Mouse (Mus musculus) hindbrain, embryonic 12.5 days (tissue): ENCODE results near the gene Neurog3. TPM values are rescaled to one million over a fixed set of nuclear protein-coding genes. Genes with fewer than 3 reads are reported as not detected.

Experiments
- ATAC-seq: fragments of 200-750 bp; cut with Nextera tagmentation; 2 replicates; pipeline ENCODE4 v1.8.0; 2017; ENCODE audit warnings: moderate TSS enrichment; ENCODE audit not compliant: low FRiP score
- H3K27ac ChIP-seq: fragments of 300-500 bp; sonication (generic); 2 replicates; pipeline ENCODE4 v1.5.1; 2016; ENCODE audit warnings: mild to moderate bottlenecking
- H3K27me3 ChIP-seq: fragments of 300-500 bp; sonication (generic); 2 replicates; pipeline ENCODE4 v1.6.1; 2016; ENCODE audit warnings: mild to moderate bottlenecking
- H3K36me3 ChIP-seq: fragments of 300-500 bp; sonication (generic); 2 replicates; pipeline ENCODE4 v1.6.1; 2016; ENCODE audit warnings: mild to moderate bottlenecking
- H3K4me1 ChIP-seq: fragments of 300-500 bp; sonication (generic); 2 replicates; pipeline ENCODE4 v1.6.1; 2016
- H3K4me2 ChIP-seq: fragments of 300-500 bp; sonication (generic); replicated peaks from 2 replicates; pipeline ENCODE4 v1.6.1; 2016; ENCODE audit warnings: mild to moderate bottlenecking
- H3K4me3 ChIP-seq: fragments of 300-500 bp; sonication (generic); 2 replicates; pipeline ENCODE4 v1.5.1; 2016; ENCODE audit warnings: mild to moderate bottlenecking
- H3K9ac ChIP-seq: fragments of 300-500 bp; sonication (generic); 2 replicates; pipeline ENCODE4 v1.6.1; 2016; ENCODE audit warnings: mild to moderate bottlenecking, moderate library complexity
- H3K9me3 ChIP-seq: fragments of 300-500 bp; sonication (generic); replicated peaks from 2 replicates; pipeline ENCODE4 v1.6.1; 2016; ENCODE audit warnings: mild to moderate bottlenecking
- WGBS: fragments of 180-500 bp; shearing (Covaris S2); methylation state at CpG from one replicate; pipeline ENCODE4 v1.1.7; 2016; 5-methylcytosine and 5-hydroxymethylcytosine counted together
- polyA plus RNA-seq: library from polyadenylated mRNA; unstranded; fragments of >200 nt; fragmentation: Nextera tagmentation; extraction: Ambion mirVana; gene quantifications from 2 replicates; pipeline ENCODE4 v1.2.1, GENCODE M21; 2016

The Neurog3 gene
- polyA plus RNA-seq, 1 experiment from 2014 or later: 0.83 TPM

DNA sequence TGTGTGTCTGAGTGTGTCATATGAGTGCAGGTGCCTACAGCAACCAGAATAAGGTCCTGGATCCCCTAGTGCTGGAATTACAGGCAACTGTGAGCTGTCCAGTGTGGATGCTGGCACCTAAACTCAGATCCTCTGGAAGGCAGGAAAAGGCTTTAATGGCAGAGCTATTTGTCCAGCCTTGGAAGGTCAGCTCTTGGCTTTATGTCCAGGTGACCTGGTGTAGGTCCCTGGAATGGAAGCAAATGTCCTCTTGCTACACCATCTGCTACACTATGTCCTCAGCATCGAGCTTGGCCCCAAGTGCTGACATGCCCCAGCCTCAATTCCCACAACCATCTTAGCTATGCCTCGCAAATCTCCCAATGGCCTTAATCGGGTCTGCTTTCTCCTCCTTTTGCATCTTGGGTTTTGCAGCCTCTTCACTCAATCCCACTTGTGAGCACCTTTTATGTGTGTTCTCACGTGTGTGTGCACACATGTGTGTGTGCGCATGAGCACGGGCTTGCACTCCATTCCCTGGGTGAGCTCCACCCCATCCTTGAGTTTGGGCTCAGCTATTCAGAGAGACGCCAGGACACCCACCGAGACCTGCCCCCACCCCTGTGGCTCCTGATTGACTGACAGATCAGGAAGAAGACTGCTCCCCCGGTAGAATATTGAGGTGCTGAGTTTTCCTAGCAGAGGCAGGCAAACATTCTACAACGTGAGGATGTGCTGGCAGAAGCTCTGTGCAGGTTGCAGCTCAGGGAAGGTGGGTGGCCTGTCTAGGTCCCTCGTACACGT, 14.8 kb downstream of the Neurog3 start:
- H3K4me2 ChIP-seq: no peak overlapping the region
- H3K36me3 ChIP-seq: no peaks in the 10 kb centered on the region
- peaks cover 16% of the 10 kb centered on the region for H3K4me1 ChIP-seq
- H3K9me3 ChIP-seq: no peaks in the 10 kb centered on the region
- H3K9ac ChIP-seq: 0 out of 2 replicates have a peak overlapping the region, but pooled peaks have one; percentile 6
- no peak for ATAC-seq
- WGBS: 44% methylated on average over 12 of the region's 12 CpGs
- no peak overlapping the region for H3K27ac ChIP-seq
- peaks cover 84% of the 10 kb centered on the region for H3K27me3 ChIP-seq
- H3K4me3 ChIP-seq: no peak overlapping the region

DNA sequence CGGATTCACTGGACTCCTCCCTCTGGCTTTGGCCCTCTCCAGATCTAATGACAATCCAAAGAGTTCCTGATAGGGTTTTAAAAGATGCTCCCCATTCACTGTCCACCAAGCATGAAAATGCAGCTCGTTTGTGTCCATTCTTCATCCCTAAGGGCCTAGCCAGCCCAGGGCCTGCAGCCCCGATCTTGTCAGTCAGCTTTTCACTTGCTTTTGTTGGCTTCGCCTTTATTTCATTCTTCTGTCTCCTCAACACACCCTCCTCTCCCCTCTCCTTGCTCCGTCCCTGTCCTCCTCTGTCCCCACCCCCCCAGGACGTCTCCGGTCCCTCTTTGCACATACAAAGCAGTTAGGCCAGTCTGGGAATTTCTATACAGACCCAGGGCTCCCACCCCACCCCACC, 17.0 kb downstream of the Neurog3 start:
- no peaks in the 10 kb centered on the region for H3K36me3 ChIP-seq
- H3K27ac ChIP-seq: no peak overlapping the region
- WGBS: 16% methylated on average over 7 of the region's 7 CpGs
- no peak overlapping the region for H3K9ac ChIP-seq
- H3K9me3 ChIP-seq: no peaks in the 10 kb centered on the region
- H3K4me1 ChIP-seq: peaks cover 16% of the 10 kb centered on the region
- H3K4me2 ChIP-seq: no peak overlapping the region
- peak; percentile 71 for ATAC-seq
- H3K27me3 ChIP-seq: peaks cover 74% of the 10 kb centered on the region
- no peak overlapping the region for H3K4me3 ChIP-seq

DNA sequence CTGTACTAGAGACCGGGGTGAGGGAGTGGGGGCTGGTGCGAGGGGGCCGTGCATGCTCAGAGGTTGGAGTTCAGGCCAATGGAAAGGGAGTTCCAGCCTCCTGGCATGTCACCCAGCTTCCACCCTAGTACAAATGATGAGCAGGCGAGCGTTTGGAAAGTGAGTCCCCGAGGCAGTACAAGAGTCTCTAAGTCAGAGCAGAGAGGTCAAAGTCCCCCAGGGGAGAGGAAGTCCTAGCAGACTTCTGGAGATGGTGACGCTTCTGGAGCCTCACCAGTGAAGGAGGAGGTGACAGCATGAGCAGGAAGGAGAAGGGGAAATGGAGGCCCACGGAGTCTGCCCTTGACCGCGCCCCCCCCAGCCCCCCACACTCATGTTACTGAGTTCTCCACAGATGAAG, 29.5 kb downstream of the Neurog3 start:
- ATAC-seq: no peak
- Histone ChIP-seq H3K27me3 (peaks cover 32% of the 10 kb centered on the region), H3K4me3 (no peak overlapping the region), H3K9ac (no peak overlapping the region), H3K27ac (no peak overlapping the region), H3K4me1 (peaks cover 5% of the 10 kb centered on the region), H3K9me3 (no peaks in the 10 kb centered on the region), H3K36me3 (no peaks in the 10 kb centered on the region), H3K4me2 (no peak overlapping the region)
- WGBS: 40% methylated on average over 10 of the region's 10 CpGs

DNA sequence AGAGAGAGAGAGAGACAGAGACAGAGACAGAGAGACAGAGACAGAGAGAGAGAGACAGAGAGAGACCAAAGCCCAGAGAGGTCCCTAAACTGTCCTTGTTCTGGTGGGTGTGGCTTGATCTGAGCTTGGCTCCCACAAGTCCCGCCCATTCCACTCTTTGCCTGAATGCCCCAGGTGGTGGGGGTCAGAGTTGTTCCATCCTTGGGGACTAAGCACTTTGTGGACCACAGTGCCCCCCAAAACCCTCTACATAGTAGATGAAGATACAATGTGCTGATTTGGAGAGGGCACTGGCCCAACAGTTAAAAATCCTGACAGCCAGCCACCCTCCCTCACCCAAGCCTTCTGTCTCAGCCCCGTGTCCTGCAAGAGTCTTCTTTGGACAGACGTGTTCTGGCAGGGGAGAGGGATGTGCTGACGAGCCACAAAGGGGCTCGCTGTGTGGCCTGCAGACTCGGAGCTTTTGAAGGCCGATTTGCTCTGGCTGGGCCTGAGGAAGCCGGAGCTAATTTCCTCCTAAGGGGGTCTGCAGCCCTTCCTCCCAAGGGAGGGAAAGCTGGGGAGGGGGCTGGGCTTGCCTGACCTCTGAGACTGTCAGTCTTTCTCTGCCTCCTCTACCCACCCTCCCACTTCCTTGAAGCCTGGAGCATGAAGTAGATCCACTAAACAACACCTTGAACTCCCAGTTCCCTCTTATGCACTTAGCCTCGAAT, 40.1 kb downstream of the Neurog3 start:
- no peak overlapping the region for H3K4me3 ChIP-seq
- H3K4me1 ChIP-seq: peaks cover 27% of the 10 kb centered on the region
- no peak overlapping the region for H3K4me2 ChIP-seq
- peaks cover 63% of the 10 kb centered on the region for H3K27me3 ChIP-seq
- WGBS: 3% methylated on average over 9 of the region's 9 CpGs
- no peak overlapping the region for H3K27ac ChIP-seq
- peaks cover 6% of the 10 kb centered on the region; the same call in 1 of the 2 replicates for H3K9me3 ChIP-seq
- no peak overlapping the region for H3K9ac ChIP-seq
- H3K36me3 ChIP-seq: no peaks in the 10 kb centered on the region
- peak; percentile 68 for ATAC-seq

DNA sequence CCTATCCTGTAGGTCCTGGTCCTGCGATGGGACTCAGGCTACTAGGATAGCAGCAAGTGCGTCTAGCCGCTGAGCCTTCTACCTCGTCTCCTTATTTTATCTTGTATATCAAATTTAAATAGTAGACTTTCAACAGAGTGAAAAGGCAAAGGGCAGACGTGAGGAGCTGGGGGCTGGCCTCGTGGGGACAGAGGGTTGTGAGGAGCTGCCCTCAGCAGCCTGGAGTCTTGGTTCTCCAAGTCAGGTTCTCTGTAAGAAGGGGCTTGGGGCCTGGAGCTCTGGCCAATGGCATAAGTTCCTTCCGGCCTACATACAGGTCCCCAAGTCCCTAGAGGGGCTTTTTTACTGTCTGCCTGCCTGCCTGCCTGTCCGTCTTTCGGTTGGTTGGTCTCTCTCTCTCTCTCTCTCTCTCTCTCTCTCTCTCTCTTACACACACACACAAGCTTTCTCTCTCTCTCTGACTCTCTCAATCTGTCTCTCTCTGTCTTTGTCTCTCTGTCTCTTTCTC, 41.1 kb downstream of the Neurog3 start:
- no peak for ATAC-seq
- Histone ChIP-seq H3K9ac (no peak overlapping the region), H3K27me3 (peaks cover 71% of the 10 kb centered on the region)

DNA sequence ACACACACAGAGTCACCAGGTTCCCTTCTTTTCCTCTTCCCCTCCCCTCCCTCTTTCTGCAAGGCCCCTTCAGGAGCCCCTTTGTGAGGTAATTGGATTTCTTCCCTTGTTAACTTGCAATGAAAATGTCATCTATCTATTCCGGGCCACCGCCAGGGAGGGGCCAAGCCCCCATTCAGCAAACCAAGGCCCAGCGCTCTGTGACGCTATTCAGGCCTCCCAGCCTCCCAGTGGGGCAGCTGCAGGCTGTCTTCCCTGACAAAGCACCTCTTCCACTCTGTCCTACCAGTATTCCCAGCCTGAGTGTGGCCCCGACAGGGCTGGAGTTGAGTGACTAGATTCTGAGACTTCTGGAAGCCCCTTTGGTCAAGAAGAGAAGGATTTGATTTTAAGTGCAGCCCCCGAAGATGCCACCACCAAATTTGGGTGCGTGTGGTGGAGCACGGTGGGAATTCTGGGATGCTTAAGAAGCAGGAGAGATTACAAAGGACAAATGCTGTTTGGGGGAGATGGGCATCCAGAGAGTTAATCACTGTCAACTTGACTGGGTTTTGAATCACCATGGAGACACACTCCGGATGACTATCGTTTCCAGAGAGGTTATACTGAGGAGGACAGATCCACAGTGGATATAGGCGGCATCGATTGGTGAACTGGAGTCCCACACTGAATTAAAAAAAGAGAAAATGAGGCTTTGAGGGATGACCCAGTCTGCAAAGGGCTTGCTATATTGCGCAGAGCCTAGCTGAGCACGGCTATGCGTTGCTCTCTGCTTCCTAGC, 41.8 kb downstream of the Neurog3 start:
- Histone ChIP-seq H3K9me3 (peaks cover 10% of the 10 kb centered on the region; the same call in 1 of the 2 replicates), H3K9ac (no peak overlapping the region), H3K27ac (peak overlapping the region; percentile 41; the same call in 1 of the 2 replicates), H3K4me3 (no peak overlapping the region), H3K36me3 (no peaks in the 10 kb centered on the region), H3K4me1 (peaks cover 27% of the 10 kb centered on the region), H3K27me3 (peaks cover 75% of the 10 kb centered on the region), H3K4me2 (no peak overlapping the region; the same call in 1 of the 2 replicates)
- peak; percentile 85 for ATAC-seq
- 28% methylated on average over 15 of the region's 15 CpGs for WGBS

More for the DNA sequence above, 41.1 kb downstream of the Neurog3 start:
- 16% methylated on average over 9 of the region's 9 CpGs for WGBS
- peaks cover 10% of the 10 kb centered on the region; the same call in 1 of the 2 replicates for H3K9me3 ChIP-seq
- no peaks in the 10 kb centered on the region for H3K36me3 ChIP-seq
- H3K4me3 ChIP-seq: no peak overlapping the region
- H3K4me1 ChIP-seq: peaks cover 27% of the 10 kb centered on the region
- H3K27ac ChIP-seq: peak overlapping the region; percentile 41; the same call in 1 of the 2 replicates
- no peak overlapping the region for H3K4me2 ChIP-seq

DNA sequence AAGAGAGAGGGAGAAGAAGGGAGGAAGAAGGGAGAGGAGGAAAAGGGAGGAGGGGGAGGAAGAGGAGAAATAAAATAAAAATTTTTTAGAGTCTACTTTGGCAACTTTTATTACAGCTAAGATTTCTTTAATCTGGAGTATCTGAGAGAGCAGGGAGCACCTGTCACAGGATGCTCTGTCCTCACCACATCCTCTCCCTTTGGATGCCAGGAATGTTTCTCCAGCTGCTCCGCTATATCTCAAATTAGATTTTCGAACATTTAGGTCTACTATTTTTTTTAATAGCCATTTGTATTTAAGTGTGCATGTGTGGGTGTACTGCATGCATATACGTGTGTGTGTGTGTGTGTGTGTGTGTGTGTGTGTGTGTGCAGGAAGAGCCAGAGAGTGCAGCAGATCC, 47.1 kb downstream of the Neurog3 start:
- no peak for ATAC-seq
- Histone ChIP-seq H3K4me3 (no peak overlapping the region), H3K27me3 (peaks cover 77% of the 10 kb centered on the region), H3K9ac (no peak overlapping the region), H3K4me1 (peaks cover 4% of the 10 kb centered on the region), H3K36me3 (no peaks in the 10 kb centered on the region), H3K4me2 (no peak overlapping the region), H3K9me3 (peaks cover 10% of the 10 kb centered on the region; the same call in 1 of the 2 replicates), H3K27ac (no peak overlapping the region)
- 76% methylated on average over 3 of the region's 3 CpGs for WGBS

DNA sequence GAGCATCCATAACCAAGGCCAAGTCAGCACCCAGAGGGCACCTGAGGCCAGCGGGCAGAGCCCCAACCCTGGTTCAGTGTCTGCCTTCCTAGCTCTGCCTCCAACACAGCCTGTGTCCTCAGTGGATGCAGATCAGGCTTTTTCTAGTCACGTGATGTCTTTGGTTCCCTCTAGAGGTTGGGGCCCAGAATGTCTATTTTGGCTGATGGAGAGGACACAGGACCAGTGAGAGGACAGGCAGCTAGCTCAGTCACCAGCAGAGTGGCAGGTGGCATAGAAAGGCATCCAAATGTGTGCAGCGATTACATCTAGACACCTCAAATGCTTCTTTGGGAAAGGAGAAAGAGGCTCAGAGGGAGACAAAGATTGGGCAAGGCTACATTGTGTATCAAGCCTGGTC, 48.8 kb downstream of the Neurog3 start:
- no peak overlapping the region for H3K27ac ChIP-seq
- peaks cover 67% of the 10 kb centered on the region for H3K27me3 ChIP-seq
- no peak overlapping the region for H3K4me3 ChIP-seq
- H3K4me1 ChIP-seq: no peaks in the 10 kb centered on the region
- H3K36me3 ChIP-seq: no peaks in the 10 kb centered on the region
- no peak overlapping the region for H3K4me2 ChIP-seq
- peaks cover 5% of the 10 kb centered on the region; the same call in 1 of the 2 replicates for H3K9me3 ChIP-seq
- WGBS: 40% methylated on average over 3 of the region's 3 CpGs
- no peak overlapping the region for H3K9ac ChIP-seq
- no peak for ATAC-seq

DNA sequence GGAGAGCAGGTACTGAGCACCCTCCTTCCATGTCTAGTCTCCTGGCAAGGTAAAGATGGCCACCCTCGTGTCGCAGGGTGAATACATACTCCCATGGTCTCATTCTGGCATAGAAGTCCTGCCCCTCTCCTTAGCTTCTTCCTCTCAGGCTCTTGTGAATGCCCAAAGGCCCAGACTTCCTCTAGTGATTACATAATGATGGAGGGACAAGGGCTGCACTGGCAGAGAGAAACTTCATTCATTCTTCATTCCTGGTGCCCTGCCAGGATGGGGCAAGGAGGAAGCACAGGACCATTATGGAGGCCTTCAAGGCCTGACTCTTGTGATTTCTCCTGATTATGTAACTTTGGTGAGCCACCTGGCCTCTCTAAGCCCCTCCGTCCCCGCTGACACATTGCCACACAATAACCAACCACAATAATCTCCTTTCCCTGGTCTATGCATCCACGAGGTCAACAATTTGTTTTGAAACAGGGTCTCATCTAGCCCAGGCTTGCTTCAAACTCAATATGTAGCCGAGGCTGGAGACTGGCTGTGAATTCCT, 49.7 kb downstream of the Neurog3 start:
- Histone ChIP-seq H3K27ac (no peak overlapping the region), H3K9me3 (peaks cover 5% of the 10 kb centered on the region; the same call in 1 of the 2 replicates), H3K4me2 (no peak overlapping the region), H3K4me1 (no peaks in the 10 kb centered on the region), H3K4me3 (no peak overlapping the region), H3K36me3 (no peaks in the 10 kb centered on the region), H3K9ac (no peak overlapping the region), H3K27me3 (peaks cover 61% of the 10 kb centered on the region)
- 0 out of 2 replicates have a peak, but pooled peaks have one; percentile 14 for ATAC-seq
- WGBS: 70% methylated on average over 6 of the region's 6 CpGs

DNA sequence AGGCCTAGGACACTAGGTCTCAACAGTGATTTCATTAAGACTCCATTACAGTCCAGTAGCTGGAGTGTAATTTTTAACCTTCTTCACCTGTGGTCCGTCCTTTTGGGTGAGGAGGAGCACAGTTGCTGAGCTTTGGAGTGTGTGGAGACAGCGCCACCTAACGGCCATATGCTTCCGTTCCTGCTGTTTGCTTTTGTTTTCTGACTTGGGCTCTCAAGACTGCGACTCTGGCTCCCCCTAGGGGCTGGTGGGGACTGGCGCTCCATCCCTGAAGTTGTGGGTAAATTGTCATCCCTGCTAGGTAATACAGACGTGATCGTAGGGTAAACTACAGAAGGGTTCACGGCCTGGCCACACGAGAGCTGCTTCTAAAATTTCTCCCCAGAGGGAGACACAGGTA, 50.2 kb downstream of the Neurog3 start:
- no peak overlapping the region for H3K27ac ChIP-seq
- 4% methylated on average over 10 of the region's 10 CpGs for WGBS
- H3K9me3 ChIP-seq: peaks cover 4% of the 10 kb centered on the region; the same call in 1 of the 2 replicates
- H3K9ac ChIP-seq: no peak overlapping the region
- peaks cover 56% of the 10 kb centered on the region for H3K27me3 ChIP-seq
- ATAC-seq: peak; percentile 72
- no peaks in the 10 kb centered on the region for H3K36me3 ChIP-seq
- no peak overlapping the region for H3K4me2 ChIP-seq
- H3K4me3 ChIP-seq: no peak overlapping the region
- H3K4me1 ChIP-seq: no peaks in the 10 kb centered on the region
